Mouse (Mus musculus) embryonic facial prominence, embryonic 12.5 days (tissue): Measurements from ENCODE around the gene Cd82. TPM values are rescaled to one million over a fixed set of nuclear protein-coding genes. Genes with fewer than 3 reads are reported as not detected.

Source experiments
- microRNA-seq: library from miRNA; unstranded; fragments of <30 nt; microRNA quantifications from one replicate; pipeline ENCODE4, GENCODE M21; 2017
- polyA plus RNA-seq: library from polyadenylated mRNA; unstranded; fragments of >200 nt; fragmentation: Nextera tagmentation; extraction: Ambion mirVana; gene quantifications from 2 replicates; pipeline ENCODE4 v1.2.1, GENCODE M21; 2016

Cd82 gene
- polyA plus RNA-seq, 1 experiment from 2014 or later, result 24.6 TPM

Small RNA genes within 50 kb of the gene (microRNA-seq; reads per million reads assigned to microRNA genes)
- not detected for gene Mir7001

Other genes with a start within 250 kb of the Cd82 start
- 16.1 and 16.3 TPM in 2 replicates for gene Tspan18, start 128.6 kb downstream of the Cd82 start, polyA plus RNA-seq
- gene Gm10803, start 97.4 kb upstream of the Cd82 start, polyA plus RNA-seq, result not detected in 2 replicates
- gene Alx4, start 179.2 kb upstream of the Cd82 start, polyA plus RNA-seq, result 24.3 and 27.8 TPM in 2 replicates